Mouse (Mus musculus): ENCODE measurements around the gene Tdp2. TPM values are rescaled to one million over a fixed set of nuclear protein-coding genes. Genes with fewer than 3 reads are reported as not detected.

The Tdp2 gene
- polyA plus RNA-seq, 1 experiment: 41.3 TPM

DNA sequence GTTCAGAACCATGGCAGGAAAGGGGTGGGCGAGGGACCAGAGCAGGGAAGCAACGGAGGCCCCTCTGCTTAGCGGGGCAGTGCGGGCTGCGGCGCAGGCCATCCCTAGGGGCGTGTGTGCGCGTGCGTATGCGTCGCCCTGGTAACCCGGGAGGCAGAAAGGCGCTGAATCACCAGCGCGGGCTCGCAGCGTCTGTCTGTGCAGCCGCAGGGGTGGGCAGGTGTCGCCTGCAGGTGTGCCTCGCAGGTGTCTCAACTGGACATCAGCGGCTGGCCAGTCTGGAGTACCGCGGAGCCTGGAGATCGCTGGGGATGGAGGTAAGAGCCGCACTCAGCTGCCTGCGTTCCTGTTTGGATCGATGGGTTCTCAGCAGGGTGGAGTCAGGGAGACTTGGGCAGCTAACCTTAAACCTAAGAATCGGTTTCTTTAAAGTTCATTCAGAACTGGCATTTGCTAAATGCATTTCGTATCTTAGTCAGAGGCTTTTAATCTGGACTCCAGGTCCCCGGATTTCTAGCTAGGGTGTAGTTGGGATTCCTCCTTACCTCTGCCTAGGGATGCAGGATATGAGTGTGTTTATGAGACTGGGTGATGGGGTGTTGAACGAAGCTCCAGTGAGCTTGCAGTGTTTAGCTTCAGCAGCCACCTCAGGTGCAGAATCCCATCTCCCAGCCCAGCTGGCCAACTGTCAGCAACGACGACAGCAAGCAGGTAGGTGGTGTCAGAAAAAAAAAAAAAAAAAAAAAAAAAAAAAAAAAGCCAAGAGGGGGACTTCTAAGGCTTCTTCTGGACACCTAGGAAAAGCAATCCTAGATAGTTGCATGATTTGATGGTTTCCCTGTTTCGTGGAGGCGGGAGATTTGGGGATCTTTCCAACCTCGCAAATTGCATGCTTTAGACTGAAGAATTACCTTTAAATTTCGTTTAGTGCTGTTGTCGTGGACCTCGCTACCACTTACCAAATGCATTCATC lies 13.8 kb downstream of the Tdp2 start, which contains the start of gene D130043K22Rik:
Gene D130043K22Rik, plus strand, starts transcription at position 153 of the 973 bp plus-strand sequence.
- no peak for TF ChIP-seq POLR2A (IDR thresholded peaks at IDR 0.05; ENCODE audit: low read depth, low read length)
- TF ChIP-seq CTCF (IDR thresholded peaks at IDR 0.05; ENCODE audit: borderline replicate concordance, insufficient read depth, low read length): no peak
- H3K4me1 ChIP-seq (ENCODE audit: control insufficient read depth, insufficient read depth, low read length): no peaks in the 10 kb centered on the region
- H3K4me3 ChIP-seq (ENCODE audit: insufficient read depth, low read length): no peak within 1 kb of the TSS
- H3K27ac ChIP-seq (ENCODE audit: insufficient read depth, low read length): no peak within 1 kb of the TSS

DNA sequence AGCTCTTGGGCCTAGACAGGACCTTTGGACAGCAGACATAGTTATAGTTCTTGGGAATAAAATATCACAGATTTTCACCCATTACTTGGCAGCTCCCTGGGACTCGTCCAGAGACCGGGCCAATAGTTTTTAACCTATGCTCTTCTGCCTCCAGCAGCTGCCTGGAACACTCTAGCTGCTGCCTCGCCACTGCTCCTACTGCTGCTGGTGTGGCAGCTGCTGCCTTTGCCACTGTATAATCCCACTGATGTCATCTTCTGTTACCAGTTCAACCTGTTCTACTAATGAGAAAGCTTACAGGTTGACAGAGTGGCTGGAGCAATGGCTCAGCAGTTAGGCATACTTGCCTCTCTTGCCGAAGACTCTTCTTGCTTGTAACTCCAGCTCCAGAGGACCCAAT lies 17.8 kb downstream of the Tdp2 start:
- no peak for TF ChIP-seq POLR2A (IDR thresholded peaks at IDR 0.05; ENCODE audit: low read depth, low read length)

DNA sequence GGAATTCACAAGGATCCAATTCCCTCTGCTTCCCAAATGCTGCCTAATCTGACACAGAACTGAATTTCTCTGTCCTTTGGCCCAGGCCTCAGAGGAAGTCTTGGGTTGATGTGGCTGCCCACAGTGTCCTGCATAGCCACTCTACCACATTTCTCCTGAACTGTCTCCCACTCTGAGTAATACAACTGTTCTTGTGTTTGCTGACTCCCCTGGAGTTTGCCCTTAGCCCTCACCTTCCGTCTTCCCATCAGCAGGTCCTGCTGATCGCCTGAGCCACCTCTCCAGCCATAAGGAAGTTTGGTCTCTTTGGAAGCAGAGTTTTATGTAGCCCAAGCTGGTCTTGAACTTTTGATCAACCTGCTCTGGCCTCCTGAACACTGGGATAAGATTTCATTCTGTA lies 20.5 kb downstream of the Tdp2 start:
- Histone ChIP-seq H3K27ac (ENCODE audit: insufficient read depth, low read length) (no peak overlapping the region), H3K4me3 (ENCODE audit: insufficient read depth, low read length) (no peak overlapping the region), H3K4me1 (ENCODE audit: control insufficient read depth, insufficient read depth, low read length) (no peaks in the 10 kb centered on the region)
- TF ChIP-seq CTCF (IDR thresholded peaks at IDR 0.05; ENCODE audit: borderline replicate concordance, insufficient read depth, low read length) (no peak), POLR2A (IDR thresholded peaks at IDR 0.05; ENCODE audit: low read depth, low read length) (no peak)

More for the DNA sequence above, 17.8 kb downstream of the Tdp2 start:
- H3K4me1 ChIP-seq (ENCODE audit: control insufficient read depth, insufficient read depth, low read length): no peaks in the 10 kb centered on the region
- H3K4me3 ChIP-seq (ENCODE audit: insufficient read depth, low read length): no peak overlapping the region
- H3K27ac ChIP-seq (ENCODE audit: insufficient read depth, low read length): no peak overlapping the region

DNA sequence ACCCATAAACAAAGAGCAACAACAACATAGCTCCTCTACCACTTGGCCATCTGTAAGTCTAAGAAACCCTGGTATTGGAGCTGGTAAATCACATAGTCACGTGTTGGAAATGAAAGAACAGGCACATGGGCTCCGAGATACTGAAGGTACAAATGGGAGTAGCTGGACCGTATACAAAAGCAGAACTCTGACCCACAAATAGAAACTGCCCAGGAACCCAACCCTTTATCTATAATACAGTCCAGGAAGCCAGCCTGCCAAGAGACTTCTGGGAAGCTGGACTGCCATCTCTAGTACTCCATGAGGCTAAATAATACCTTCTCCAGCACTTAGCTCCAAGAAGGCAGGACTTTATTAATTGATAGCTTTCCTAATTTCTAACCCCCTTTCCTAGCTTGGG lies 21.1 kb downstream of the Tdp2 start:
- Histone ChIP-seq H3K4me3 (ENCODE audit: insufficient read depth, low read length) (no peak overlapping the region), H3K4me1 (ENCODE audit: control insufficient read depth, insufficient read depth, low read length) (no peaks in the 10 kb centered on the region), H3K27ac (ENCODE audit: insufficient read depth, low read length) (no peak overlapping the region)
- no peak for TF ChIP-seq POLR2A (IDR thresholded peaks at IDR 0.05; ENCODE audit: low read depth, low read length)
- no peak for TF ChIP-seq CTCF (IDR thresholded peaks at IDR 0.05; ENCODE audit: borderline replicate concordance, insufficient read depth, low read length)

DNA sequence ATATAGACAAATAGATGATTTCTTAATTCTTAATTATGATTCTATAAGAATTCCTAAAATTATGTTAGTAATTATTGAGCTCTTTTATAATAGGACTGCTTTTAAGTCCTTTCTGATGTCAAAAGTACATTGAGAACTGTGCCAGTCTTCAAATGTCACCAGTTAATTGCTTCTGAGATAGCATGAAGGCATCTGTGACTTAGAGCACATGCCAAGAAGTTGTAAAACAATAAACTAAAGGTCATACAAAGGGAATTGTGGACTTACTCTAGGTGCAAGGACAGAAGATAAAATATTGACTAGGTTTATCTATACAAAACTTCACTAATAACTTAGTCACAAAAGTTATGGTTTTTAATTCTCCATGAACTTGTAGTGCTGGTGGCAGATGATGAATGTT lies 27.6 kb downstream of the Tdp2 start:
- H3K4me1 ChIP-seq (ENCODE audit: control insufficient read depth, insufficient read depth, low read length): no peaks in the 10 kb centered on the region
- no peak for TF ChIP-seq CTCF (IDR thresholded peaks at IDR 0.05; ENCODE audit: borderline replicate concordance, insufficient read depth, low read length)
- no peak for TF ChIP-seq POLR2A (IDR thresholded peaks at IDR 0.05; ENCODE audit: low read depth, low read length)
- H3K4me3 ChIP-seq (ENCODE audit: insufficient read depth, low read length): no peak overlapping the region
- no peak overlapping the region for H3K27ac ChIP-seq (ENCODE audit: insufficient read depth, low read length)

DNA sequence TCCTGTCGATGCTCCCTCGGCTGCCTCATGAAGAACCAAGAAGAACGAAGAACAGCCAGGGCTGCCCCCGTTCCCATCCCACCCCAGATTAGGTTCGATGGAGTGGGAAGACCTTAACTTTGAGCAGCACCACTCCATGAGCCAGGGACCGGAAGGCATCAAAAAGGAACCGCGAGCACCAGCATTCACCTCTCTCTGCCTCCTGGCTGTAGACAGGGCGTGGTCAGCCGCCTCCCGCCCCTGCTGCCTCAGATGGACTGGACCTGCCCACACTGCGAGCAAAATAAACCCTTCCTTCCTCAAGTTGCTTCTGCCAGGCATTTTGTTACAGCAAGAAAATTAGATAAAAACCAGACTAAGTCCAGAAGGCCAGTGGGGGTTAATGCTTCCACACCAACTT lies 29.6 kb downstream of the Tdp2 start:
- H3K4me1 ChIP-seq (ENCODE audit: control insufficient read depth, insufficient read depth, low read length): no peaks in the 10 kb centered on the region
- no peak overlapping the region for H3K27ac ChIP-seq (ENCODE audit: insufficient read depth, low read length)
- no peak overlapping the region for H3K4me3 ChIP-seq (ENCODE audit: insufficient read depth, low read length)
- TF ChIP-seq POLR2A (IDR thresholded peaks at IDR 0.05; ENCODE audit: low read depth, low read length): no peak
- no peak for TF ChIP-seq CTCF (IDR thresholded peaks at IDR 0.05; ENCODE audit: borderline replicate concordance, insufficient read depth, low read length)

DNA sequence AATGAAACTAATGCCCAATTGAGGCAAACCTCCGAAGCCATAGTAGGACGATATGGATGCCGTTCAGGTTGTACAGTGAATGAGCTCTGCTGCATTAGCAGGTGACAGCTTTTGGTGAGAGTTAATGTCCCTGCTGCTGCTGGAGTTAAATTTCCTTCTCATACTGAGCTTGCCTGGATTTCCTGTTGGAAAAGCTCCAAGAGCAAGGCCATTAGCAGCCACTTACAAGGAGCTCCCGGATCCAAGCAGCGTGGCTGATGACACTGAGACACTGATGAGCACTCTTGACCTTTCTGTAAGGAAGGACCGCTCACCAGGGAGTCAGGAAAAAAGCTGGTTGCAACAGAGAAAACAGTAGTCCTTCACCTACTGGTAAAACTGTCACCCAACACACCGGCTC lies 30.5 kb downstream of the Tdp2 start:
- no peak for TF ChIP-seq POLR2A (IDR thresholded peaks at IDR 0.05; ENCODE audit: low read depth, low read length)
- no peak for TF ChIP-seq CTCF (IDR thresholded peaks at IDR 0.05; ENCODE audit: borderline replicate concordance, insufficient read depth, low read length)
- Histone ChIP-seq H3K4me3 (ENCODE audit: insufficient read depth, low read length) (no peak overlapping the region), H3K4me1 (ENCODE audit: control insufficient read depth, insufficient read depth, low read length) (no peaks in the 10 kb centered on the region), H3K27ac (ENCODE audit: insufficient read depth, low read length) (no peak overlapping the region)

DNA sequence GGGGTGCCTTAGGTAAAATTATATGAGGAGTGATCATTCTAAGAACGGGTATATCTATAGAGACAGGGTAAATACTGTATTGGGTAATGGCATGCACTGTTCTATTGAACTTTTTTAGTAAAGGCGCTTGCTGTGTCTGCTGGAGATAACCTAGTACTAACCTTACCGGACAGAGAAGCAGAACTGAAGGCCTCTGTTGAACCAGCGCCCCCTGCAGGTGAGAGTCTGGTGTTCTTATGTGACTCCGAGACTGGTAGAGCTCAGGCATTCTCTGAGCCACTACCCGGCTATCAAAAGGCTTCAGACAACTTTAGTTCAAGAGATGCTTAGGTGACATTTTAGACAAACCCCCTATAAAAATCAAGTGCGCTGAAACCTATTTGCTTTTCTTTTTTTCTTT lies 31.0 kb downstream of the Tdp2 start:
- no peak for TF ChIP-seq CTCF (IDR thresholded peaks at IDR 0.05; ENCODE audit: borderline replicate concordance, insufficient read depth, low read length)
- no peak for TF ChIP-seq POLR2A (IDR thresholded peaks at IDR 0.05; ENCODE audit: low read depth, low read length)
- H3K27ac ChIP-seq (ENCODE audit: insufficient read depth, low read length): no peak overlapping the region
- H3K4me1 ChIP-seq (ENCODE audit: control insufficient read depth, insufficient read depth, low read length): no peaks in the 10 kb centered on the region
- no peak overlapping the region for H3K4me3 ChIP-seq (ENCODE audit: insufficient read depth, low read length)

DNA sequence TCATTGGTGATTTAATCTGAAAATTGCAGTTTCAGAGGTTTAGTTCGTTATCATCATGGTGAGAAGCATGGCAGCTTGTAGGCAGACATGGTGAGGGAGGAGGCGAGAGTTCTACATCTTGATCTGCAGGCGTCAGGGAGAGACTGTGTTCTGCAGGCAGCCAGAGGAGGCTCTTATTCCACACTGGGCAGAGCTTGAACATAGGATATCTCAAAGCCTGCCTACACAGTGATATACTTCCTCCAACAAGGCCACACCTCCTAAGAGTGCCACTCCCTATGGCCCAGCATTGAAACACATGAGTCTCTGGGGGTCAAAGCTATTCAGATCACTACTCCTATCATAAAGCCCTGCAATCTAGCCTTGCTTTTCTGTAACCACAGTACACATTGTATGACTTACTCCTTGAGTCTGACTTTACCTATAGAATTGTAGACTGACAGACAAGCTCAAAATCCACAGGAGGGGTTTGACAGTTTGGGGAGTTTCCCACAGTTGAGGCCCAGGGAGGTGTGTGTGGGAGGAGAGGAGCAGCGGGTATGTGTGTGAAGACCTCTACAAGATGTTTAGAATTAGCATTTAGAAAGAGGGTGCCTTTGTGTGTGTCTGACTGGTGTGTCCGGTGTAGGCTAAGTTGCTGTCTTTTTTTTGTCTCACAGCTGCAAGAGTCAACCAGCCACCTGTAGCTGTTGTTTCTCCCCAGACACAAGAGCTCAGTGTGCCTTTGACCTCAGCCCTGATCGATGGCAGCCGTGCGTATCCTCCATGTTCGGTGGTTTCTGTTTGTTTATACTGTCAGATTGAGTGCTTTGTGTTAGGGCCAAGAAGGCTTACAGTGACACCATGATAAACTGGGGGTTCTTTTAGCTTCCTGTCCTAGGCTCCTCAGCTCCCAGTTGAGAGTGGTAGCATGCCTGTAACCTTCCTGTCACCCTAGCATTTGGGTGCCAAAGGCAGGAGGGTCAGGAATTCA lies 35.2 kb downstream of the Tdp2 start:
- TF ChIP-seq CTCF (IDR thresholded peaks at IDR 0.05; ENCODE audit: borderline replicate concordance, insufficient read depth, low read length): no peak
- TF ChIP-seq POLR2A (IDR thresholded peaks at IDR 0.05; ENCODE audit: low read depth, low read length): no peak
- no peaks in the 10 kb centered on the region for H3K4me1 ChIP-seq (ENCODE audit: control insufficient read depth, insufficient read depth, low read length)
- H3K27ac ChIP-seq (ENCODE audit: insufficient read depth, low read length): no peak overlapping the region
- H3K4me3 ChIP-seq (ENCODE audit: insufficient read depth, low read length): no peak overlapping the region

All from embryonic fibroblast, embryonic 13.5 days (primary cell).